Mouse (Mus musculus): ENCODE measurements at regions not wholly inside any gene's neighbourhood (a gene's known extent, or its start where the extent isn't known, plus 50 kb on each side); places are given as distances from the start of the nearest gene placed in this dataset.

DNA sequence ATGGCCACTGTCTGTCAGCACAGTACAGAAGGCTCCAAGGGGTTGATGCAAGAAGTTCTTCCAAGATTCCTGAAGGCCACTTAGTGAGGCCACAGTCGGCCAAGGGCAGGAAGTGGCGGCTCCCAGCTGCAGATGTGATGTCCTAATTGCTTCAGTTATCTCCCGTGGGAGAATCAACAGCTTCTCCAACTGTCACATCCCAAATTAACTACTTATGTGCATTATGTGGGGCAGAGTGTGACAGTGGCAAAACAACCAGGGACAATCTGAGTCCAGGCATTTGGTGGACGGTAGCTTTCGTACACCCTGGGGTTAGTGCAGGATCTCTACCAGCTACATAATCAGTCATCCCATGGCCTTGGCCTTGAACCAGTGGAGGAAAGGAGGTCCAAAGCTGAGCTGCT lies 80.9 kb downstream of the Fam110c start:
- TF ChIP-seq POLR2A (IDR thresholded peaks at IDR 0.05; ENCODE audit: low read depth, low read length): no peak
- TF ChIP-seq CTCF (IDR thresholded peaks at IDR 0.05; ENCODE audit: borderline replicate concordance, insufficient read depth, low read length): no peak
